Mouse (Mus musculus) left cerebral cortex, adult 2 months (tissue): ENCODE data around the gene Fstl3. TPM values are rescaled to one million over a fixed set of nuclear protein-coding genes. Genes with fewer than 3 reads are reported as not detected.
A peak's percentile ranks its signal among the peaks of the same experiment; 100 is the strongest.

ENCODE experiments used
- DNase-seq, 2 experiments: peaks; one replicate each; pipeline ENCODE4 v3.0.0; 2021 to 2022; ENCODE audit warnings: low spot score in 2 of 2, mixed read lengths in 1 of 2; ENCODE audit errors: extremely low spot score in 1 of 2
- H3K27ac ChIP-seq: fragments of 200-600 bp; 2 replicates; pipeline ENCODE4 v1.8.1; 2022
- H3K4me3 ChIP-seq: fragments of 200-600 bp; 2 replicates; pipeline ENCODE4 v1.8.1; 2022
- CTCF ChIP-seq: fragments of 200-600 bp; IDR thresholded peaks from 2 replicates; pipeline ENCODE4 v1.8.1; 2022; ENCODE audit warnings: antibody characterized with exemption, mild to moderate bottlenecking, moderate library complexity
- intact Hi-C: fragments of 180-260 bp; cut with DNase I; formaldehyde crosslinking; loops from one replicate; pipeline ENCODE4 v1.15.1; 2025
- total RNA-seq, 2 experiments: library from RNA; stranded (reverse); gene quantifications; 2 replicates each; pipeline ENCODE4 v1.2.3; 2021

Fstl3 gene
- total RNA-seq, 2 experiments from 2014 or later, result 2.5 to 2.6 TPM

GRCm38 (mm10) chr10:79806331-79806730, 29.3 kb downstream of the Fstl3 start:
- Histone ChIP-seq H3K27ac (peak overlapping the region; percentile 92), H3K4me3 (no peak overlapping the region)
- intact Hi-C loops, result no loop called here
- DNase-seq, result no peak
- no peak for TF ChIP-seq CTCF

- no peak for DNase-seq
- intact Hi-C loops, result no loop called here
- H3K27ac ChIP-seq, result peak overlapping the region; percentile 92
- no peak for TF ChIP-seq CTCF
- no peak overlapping the region for H3K4me3 ChIP-seq
Measured at GRCm38 (mm10) chr10:79806972-79807371, 29.9 kb downstream of the Fstl3 start.

- intact Hi-C loops, result no loop called here
- no peak for TF ChIP-seq CTCF
- peak overlapping the region; percentile 40 for H3K27ac ChIP-seq
- no peak overlapping the region for H3K4me3 ChIP-seq
- no peak for DNase-seq
Measured at GRCm38 (mm10) chr10:79807826-79808225, 30.8 kb downstream of the Fstl3 start.

- intact Hi-C loops, result no loop called here
- DNase-seq, result no peak
- no peak overlapping the region for H3K4me3 ChIP-seq
- no peak for TF ChIP-seq CTCF
- H3K27ac ChIP-seq, result peak overlapping the region; percentile 40; the same call in 1 of the 2 replicates
Measured at GRCm38 (mm10) chr10:79808728-79809127, 31.7 kb downstream of the Fstl3 start.

GRCm38 (mm10) chr10:79811736-79812637, 34.9 kb downstream of the Fstl3 start:
- DNase-seq, result peak; percentile 81 to 93
- Histone ChIP-seq H3K27ac (no peak overlapping the region), H3K4me3 (no peak overlapping the region)
- intact Hi-C loops, result loop anchor here (1.0 kb wide), 2 partner anchors 19 to 44 kb away; partner anchors contain the start of gene Palm
- peak; percentile 96 for TF ChIP-seq CTCF

- Histone ChIP-seq H3K4me3 (no peak overlapping the region), H3K27ac (no peak overlapping the region)
- no peak for TF ChIP-seq CTCF
- intact Hi-C loops, result no loop called here
- no peak for DNase-seq
Measured at GRCm38 (mm10) chr10:79814271-79814842, 37.3 kb downstream of the Fstl3 start.

GRCm38 (mm10) chr10:79815671-79816494, 38.8 kb downstream of the Fstl3 start:
- no peak overlapping the region for H3K27ac ChIP-seq
- intact Hi-C loops, result no loop called here
- DNase-seq, result no peak
- no peak overlapping the region for H3K4me3 ChIP-seq
- TF ChIP-seq CTCF, result no peak

GRCm38 (mm10) chr10:79817111-79817510, 40.0 kb downstream of the Fstl3 start:
- intact Hi-C loops, result no loop called here
- DNase-seq, result no peak
- no peak overlapping the region for H3K4me3 ChIP-seq
- TF ChIP-seq CTCF, result peak; percentile 56
- no peak overlapping the region for H3K27ac ChIP-seq

GRCm38 (mm10) chr10:79818225-79818624, 41.2 kb downstream of the Fstl3 start:
- no peak for TF ChIP-seq CTCF
- no peak overlapping the region for H3K4me3 ChIP-seq
- intact Hi-C loops, result no loop called here
- no peak overlapping the region for H3K27ac ChIP-seq
- DNase-seq, result no peak

- Histone ChIP-seq H3K27ac (no peak overlapping the region), H3K4me3 (no peak overlapping the region)
- no peak for TF ChIP-seq CTCF
- DNase-seq, result no peak
- intact Hi-C loops, result no loop called here
Measured at GRCm38 (mm10) chr10:79819606-79820005, 42.5 kb downstream of the Fstl3 start.

GRCm38 (mm10) chr10:79820277-79820676, 43.2 kb downstream of the Fstl3 start:
- no peak for TF ChIP-seq CTCF
- intact Hi-C loops, result no loop called here
- DNase-seq, result no peak
- H3K27ac ChIP-seq, result no peak overlapping the region
- no peak overlapping the region for H3K4me3 ChIP-seq

- intact Hi-C loops, result no loop called here
- H3K4me3 ChIP-seq, result no peak within 1 kb of the TSS
- no peak for DNase-seq
- no peak within 1 kb of the TSS for H3K27ac ChIP-seq
- peak; percentile 23 for TF ChIP-seq CTCF
Measured at GRCm38 (mm10) chr10:79820782-79821181, 43.7 kb downstream of the Fstl3 start, which contains the start of gene Misp. Gene Misp, plus strand, starts transcription at chr10:79820989.
